Mouse (Mus musculus) frontal cortex, postnatal 36 days (tissue): ENCODE results near the gene Cdk12.

Experiments
- DNase-seq, 2 experiments: peaks; one replicate each; pipeline ENCODE4 v3.0.0; 2022; ENCODE audit warnings: low spot score in 2 of 2

The Cdk12 gene

GRCm38 (mm10) chr11:98260706-98261479 lies 58.0 kb downstream of the Cdk12 start:
- no peak for DNase-seq

- DNase-seq, result peak; percentile 91 to 92
Observed at GRCm38 (mm10) chr11:98265039-98265438, 62.2 kb downstream of the Cdk12 start.

- DNase-seq, result no peak
Observed at GRCm38 (mm10) chr11:98265891-98266290, 63.0 kb downstream of the Cdk12 start.

GRCm38 (mm10) chr11:98266699-98267402 lies 64.0 kb downstream of the Cdk12 start:
- DNase-seq, result no peak

GRCm38 (mm10) chr11:98270066-98270465 lies 67.2 kb downstream of the Cdk12 start:
- peak; percentile 65 to 71 for DNase-seq

GRCm38 (mm10) chr11:98270466-98270865 lies 67.6 kb downstream of the Cdk12 start:
- DNase-seq, result no peak

GRCm38 (mm10) chr11:98283740-98284139 lies 80.9 kb downstream of the Cdk12 start:
- DNase-seq, result peak in 1 of 2 experiments; percentile 26

- DNase-seq, result peak in 1 of 2 experiments; percentile 58
Observed at GRCm38 (mm10) chr11:98284230-98284629, 81.4 kb downstream of the Cdk12 start.

- no peak for DNase-seq
Observed at GRCm38 (mm10) chr11:98285368-98285767, 82.5 kb downstream of the Cdk12 start.

- DNase-seq, result no peak
Observed at GRCm38 (mm10) chr11:98287531-98287930, 84.7 kb downstream of the Cdk12 start.

- DNase-seq, result no peak
Observed at GRCm38 (mm10) chr11:98287961-98288360, 85.1 kb downstream of the Cdk12 start.

GRCm38 (mm10) chr11:98289873-98290272 lies 87.0 kb downstream of the Cdk12 start:
- DNase-seq, result peak; percentile 48 to 55

- DNase-seq, result no peak
Observed at GRCm38 (mm10) chr11:98290906-98291305, 88.0 kb downstream of the Cdk12 start.

- no peak for DNase-seq
Observed at GRCm38 (mm10) chr11:98293070-98293469, 90.2 kb downstream of the Cdk12 start.

- peak; percentile 79 to 83 for DNase-seq
Observed at GRCm38 (mm10) chr11:98294188-98295012, 91.5 kb downstream of the Cdk12 start.

- no peak for DNase-seq
Observed at GRCm38 (mm10) chr11:98295013-98295585, 92.2 kb downstream of the Cdk12 start.

GRCm38 (mm10) chr11:98296277-98296676 lies 93.4 kb downstream of the Cdk12 start:
- peak in 1 of 2 experiments; percentile 51 for DNase-seq

- DNase-seq, result no peak
Observed at GRCm38 (mm10) chr11:98296916-98297315, 94.1 kb downstream of the Cdk12 start.

- DNase-seq, result no peak
Observed at GRCm38 (mm10) chr11:98297778-98298177, 94.9 kb downstream of the Cdk12 start.

GRCm38 (mm10) chr11:98298484-98299205 lies 95.8 kb downstream of the Cdk12 start:
- DNase-seq, result no peak

GRCm38 (mm10) chr11:98313790-98314323 lies 111.0 kb downstream of the Cdk12 start:
- peak; percentile 57 to 70 for DNase-seq
